Mouse (Mus musculus) embryonic facial prominence, embryonic 15.5 days (tissue): Measurements from ENCODE around the gene Ddi1. TPM values are rescaled to one million over a fixed set of nuclear protein-coding genes. Genes with fewer than 3 reads are reported as not detected.

Source experiments
- ATAC-seq: fragments of 200-750 bp; cut with Nextera tagmentation; 2 replicates; pipeline ENCODE4 v1.8.0; 2017; ENCODE audit warnings: low read depth, moderate TSS enrichment; ENCODE audit not compliant: insufficient number of reproducible peaks, low FRiP score, low TSS enrichment
- H3K27ac ChIP-seq: fragments of 300-500 bp; sonication (generic); replicated peaks from 2 replicates; pipeline ENCODE4 v1.5.1; 2015; ENCODE audit warnings: mild to moderate bottlenecking, inconsistent platforms
- H3K27me3 ChIP-seq: fragments of 300-500 bp; sonication (generic); 2 replicates; pipeline ENCODE4 v1.6.1; 2015; ENCODE audit warnings: inconsistent platforms
- H3K36me3 ChIP-seq: fragments of 300-500 bp; sonication (generic); 2 replicates; pipeline ENCODE4 v1.6.1; 2015; ENCODE audit warnings: mild to moderate bottlenecking, inconsistent platforms
- H3K4me1 ChIP-seq: fragments of 300-500 bp; sonication (generic); 2 replicates; pipeline ENCODE4 v1.6.1; 2015; ENCODE audit warnings: inconsistent platforms
- H3K4me2 ChIP-seq: fragments of 300-500 bp; sonication (generic); replicated peaks from 2 replicates; pipeline ENCODE4 v1.6.1; 2015; ENCODE audit warnings: mild to moderate bottlenecking, inconsistent platforms
- H3K4me3 ChIP-seq: fragments of 300-500 bp; sonication (generic); replicated peaks from 2 replicates; pipeline ENCODE4 v1.5.1; 2015; ENCODE audit warnings: mild to moderate bottlenecking, inconsistent platforms
- H3K9ac ChIP-seq: fragments of 300-500 bp; sonication (generic); 2 replicates; pipeline ENCODE4 v1.6.1; 2015; ENCODE audit warnings: inconsistent platforms
- H3K9me3 ChIP-seq: fragments of 300-500 bp; sonication (generic); replicated peaks from 2 replicates; pipeline ENCODE4 v1.6.1; 2016; ENCODE audit warnings: inconsistent platforms
- WGBS: fragments of 180-500 bp; shearing (Covaris S2); methylation state at CpG from one replicate; pipeline ENCODE4 v1.1.7; 2015; 5-methylcytosine and 5-hydroxymethylcytosine counted together
- polyA plus RNA-seq: library from polyadenylated mRNA; unstranded; fragments of >200 nt; fragmentation: Nextera tagmentation; extraction: Ambion mirVana; gene quantifications from 2 replicates; pipeline ENCODE4 v1.2.1, GENCODE M21; 2015

Ddi1 gene
- 0.03 and 0.09 TPM in 2 replicates for polyA plus RNA-seq

DNA sequence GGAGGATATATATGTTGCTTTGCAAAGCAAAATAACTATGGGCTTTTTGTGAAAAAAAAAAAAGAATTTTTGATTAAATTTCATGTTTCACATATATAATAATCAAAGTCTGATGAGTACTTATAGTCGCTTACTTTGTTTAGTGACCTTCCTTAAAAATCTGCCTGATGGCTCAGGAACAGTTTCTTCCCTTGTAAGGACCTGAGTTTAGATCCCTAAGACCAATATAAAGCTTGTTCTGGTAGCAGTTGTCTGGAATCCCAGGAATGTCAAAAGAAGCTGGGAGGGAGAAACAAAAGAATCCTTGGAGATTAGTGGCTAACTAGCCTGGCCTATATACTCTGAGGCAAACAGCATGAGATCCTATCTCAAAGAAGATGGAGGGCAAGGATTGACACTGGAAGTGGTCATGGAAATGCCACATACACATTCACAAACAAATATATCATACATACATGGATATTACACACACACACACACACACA, at the start of gene Ddi1:
TSS of gene Ddi1 (minus strand) at position 51 of the 485 bp plus-strand sequence.
- Histone ChIP-seq H3K36me3 (no peaks in the 10 kb centered on the region), H3K4me1 (no peaks in the 10 kb centered on the region), H3K4me3 (no peak within 1 kb of the TSS), H3K4me2 (no peak within 1 kb of the TSS), H3K27ac (no peak within 1 kb of the TSS), H3K9me3 (no peaks in the 10 kb centered on the region), H3K27me3 (no peaks in the 10 kb centered on the region), H3K9ac (no peak within 1 kb of the TSS)
- WGBS = 54% methylated on average over 1 of the region's 1 CpGs
- no peak for ATAC-seq

DNA sequence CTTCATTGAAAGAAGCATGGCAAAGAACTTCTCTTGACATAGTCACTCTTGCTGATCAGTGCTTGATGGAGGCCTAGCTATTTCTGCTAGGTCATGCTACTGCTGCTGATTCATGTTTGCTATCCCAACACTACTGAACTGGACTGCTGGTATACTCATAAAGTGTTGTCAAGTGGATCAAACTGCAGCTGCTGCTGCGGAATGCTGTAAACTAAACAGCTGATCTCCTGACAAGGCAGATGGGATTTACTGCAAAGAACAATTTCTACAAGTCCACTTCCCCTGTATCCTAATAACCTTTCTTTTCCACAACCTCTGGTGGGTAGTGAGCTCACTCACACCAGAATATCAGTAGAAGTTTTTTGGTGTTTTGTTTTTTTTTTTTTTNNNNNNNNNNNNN, 47.5 kb upstream of the Ddi1 start:
- no peak overlapping the region for H3K9ac ChIP-seq
- ATAC-seq = no peak
- no peak overlapping the region for H3K4me3 ChIP-seq
- H3K27ac ChIP-seq = no peak overlapping the region
- no peaks in the 10 kb centered on the region for H3K36me3 ChIP-seq
- no peaks in the 10 kb centered on the region for H3K9me3 ChIP-seq
- no peaks in the 10 kb centered on the region for H3K4me1 ChIP-seq
- no peaks in the 10 kb centered on the region for H3K27me3 ChIP-seq
- H3K4me2 ChIP-seq = no peak overlapping the region
- 78% methylated on average over 1 of the region's 1 CpGs for whole genome bisulfite sequencing

DNA sequence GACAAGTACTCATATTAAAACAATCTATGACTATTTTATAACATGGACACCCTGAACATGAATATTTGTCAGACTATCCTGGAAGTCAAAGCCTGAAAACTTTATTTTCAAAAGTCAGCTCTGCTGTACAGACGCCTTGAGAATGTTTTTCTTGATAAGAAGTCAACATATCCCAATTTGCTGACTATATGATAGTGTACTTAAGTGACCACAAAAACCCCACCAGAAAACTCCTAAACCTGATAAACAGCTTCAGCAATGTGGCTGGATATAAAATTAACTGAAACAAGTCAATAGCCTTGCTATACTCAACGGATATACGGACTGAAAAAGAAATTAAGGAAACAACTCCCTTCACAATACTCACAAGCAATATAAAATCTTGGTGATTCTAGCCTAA, 36.2 kb upstream of the Ddi1 start:
- Histone ChIP-seq H3K9me3 (no peaks in the 10 kb centered on the region), H3K4me3 (no peak overlapping the region), H3K9ac (no peak overlapping the region), H3K4me1 (no peaks in the 10 kb centered on the region), H3K27ac (no peak overlapping the region), H3K27me3 (no peaks in the 10 kb centered on the region), H3K36me3 (no peaks in the 10 kb centered on the region), H3K4me2 (no peak overlapping the region)
- ATAC-seq = no peak
- WGBS = 94% methylated on average over 3 of the region's 3 CpGs

DNA sequence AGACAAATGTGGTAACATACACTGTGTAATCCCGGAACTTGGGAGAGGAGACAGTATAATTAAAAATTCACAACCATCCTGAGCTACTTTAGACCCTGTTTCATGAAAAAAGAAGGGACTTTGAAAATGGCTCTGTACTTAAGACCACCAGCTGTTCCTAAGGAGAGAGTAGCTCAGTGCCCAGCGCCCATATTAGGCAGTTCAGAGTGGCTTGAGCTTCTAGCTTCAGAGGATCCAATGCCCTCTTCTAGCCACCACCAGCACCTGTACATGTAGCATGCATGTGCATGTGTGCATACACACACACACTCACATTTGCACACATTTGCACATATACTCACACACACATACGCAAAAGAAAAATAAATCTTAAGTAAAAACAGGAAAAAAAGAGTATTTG, 34.9 kb upstream of the Ddi1 start:
- Histone ChIP-seq H3K9ac (no peak overlapping the region), H3K27me3 (no peaks in the 10 kb centered on the region), H3K4me2 (no peak overlapping the region), H3K36me3 (no peaks in the 10 kb centered on the region), H3K9me3 (no peaks in the 10 kb centered on the region), H3K4me3 (no peak overlapping the region), H3K4me1 (no peaks in the 10 kb centered on the region), H3K27ac (no peak overlapping the region)
- WGBS = 82% methylated on average over 3 of the region's 3 CpGs
- ATAC-seq = no peak

DNA sequence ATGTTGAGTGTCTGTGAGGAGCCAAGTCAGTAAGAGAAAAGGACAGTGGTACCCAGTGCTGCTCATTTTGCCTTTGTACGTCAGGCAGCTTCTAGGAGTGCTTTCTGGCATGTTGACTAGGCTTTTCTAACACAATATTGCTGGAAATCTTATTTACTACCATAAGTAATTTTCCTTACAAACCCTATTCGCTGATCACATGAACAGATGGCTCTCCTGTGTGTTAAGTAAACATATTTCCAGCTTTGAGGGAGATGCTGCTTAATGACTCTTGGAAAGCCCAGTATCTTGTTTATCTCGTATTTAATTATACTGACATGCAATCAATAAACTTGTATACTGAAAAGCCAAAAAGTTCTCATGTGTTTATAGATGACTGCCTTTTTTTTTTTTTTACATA, 32.4 kb upstream of the Ddi1 start:
- 79% methylated on average over 3 of the region's 3 CpGs for WGBS
- H3K27me3 ChIP-seq = no peaks in the 10 kb centered on the region
- H3K9ac ChIP-seq = no peak overlapping the region
- H3K4me1 ChIP-seq = no peaks in the 10 kb centered on the region
- H3K27ac ChIP-seq = no peak overlapping the region
- no peak overlapping the region for H3K4me3 ChIP-seq
- ATAC-seq = no peak
- no peaks in the 10 kb centered on the region for H3K9me3 ChIP-seq
- H3K36me3 ChIP-seq = no peaks in the 10 kb centered on the region
- no peak overlapping the region for H3K4me2 ChIP-seq

DNA sequence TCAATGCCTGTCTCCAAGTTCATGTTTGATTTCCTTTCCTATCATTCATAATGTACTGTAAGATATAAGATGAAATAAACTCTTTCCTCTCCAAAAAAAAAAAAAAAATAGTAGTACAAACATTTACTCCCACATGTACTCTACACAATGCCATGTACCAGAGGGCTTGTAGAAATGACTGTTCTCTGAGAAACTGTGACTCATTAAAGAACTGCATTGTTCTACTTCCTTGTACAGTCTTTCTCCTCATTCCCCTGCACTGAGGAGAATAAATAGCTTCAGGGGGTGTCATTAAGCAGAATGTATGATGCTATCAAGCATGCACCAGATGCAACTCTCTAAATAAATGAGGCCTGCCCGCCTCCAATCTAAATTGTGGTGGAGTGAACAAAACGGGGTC, 28.9 kb upstream of the Ddi1 start:
- Histone ChIP-seq H3K27me3 (no peaks in the 10 kb centered on the region), H3K9ac (no peak overlapping the region), H3K4me3 (no peak overlapping the region), H3K36me3 (no peaks in the 10 kb centered on the region), H3K9me3 (no peaks in the 10 kb centered on the region), H3K4me2 (no peak overlapping the region), H3K27ac (no peak overlapping the region), H3K4me1 (no peaks in the 10 kb centered on the region)
- ATAC-seq = no peak
- WGBS = 69% methylated on average over 2 of the region's 2 CpGs

DNA sequence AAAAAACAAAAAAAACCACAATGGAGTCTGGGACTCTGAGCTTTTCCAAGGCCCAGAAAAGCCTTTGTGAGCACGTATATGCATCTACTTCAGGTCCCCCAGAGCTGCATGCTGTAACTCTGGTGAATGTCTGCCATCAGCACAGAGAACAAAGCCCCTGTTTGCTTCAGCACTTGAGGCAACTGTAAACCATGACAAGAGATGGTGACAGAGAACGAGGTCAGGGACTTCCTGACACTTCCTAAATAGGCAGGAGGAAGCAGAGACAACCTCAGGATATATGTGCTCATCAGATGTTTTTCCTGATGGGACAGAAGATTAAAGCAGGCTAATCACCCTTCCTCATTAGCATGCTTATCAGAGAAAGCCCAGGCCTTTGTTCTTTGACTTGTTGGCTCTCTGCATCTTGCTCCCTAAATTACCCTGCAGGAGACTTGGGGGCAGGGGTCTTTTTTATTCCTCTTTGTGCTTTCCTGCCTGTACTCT, 19.6 kb upstream of the Ddi1 start:
- Histone ChIP-seq H3K9ac (no peak overlapping the region), H3K9me3 (no peaks in the 10 kb centered on the region), H3K27me3 (no peaks in the 10 kb centered on the region), H3K4me3 (no peak overlapping the region), H3K4me1 (no peaks in the 10 kb centered on the region), H3K27ac (no peak overlapping the region), H3K4me2 (no peak overlapping the region), H3K36me3 (no peaks in the 10 kb centered on the region)
- 16% methylated on average over 2 of the region's 2 CpGs for WGBS
- no peak for ATAC-seq

DNA sequence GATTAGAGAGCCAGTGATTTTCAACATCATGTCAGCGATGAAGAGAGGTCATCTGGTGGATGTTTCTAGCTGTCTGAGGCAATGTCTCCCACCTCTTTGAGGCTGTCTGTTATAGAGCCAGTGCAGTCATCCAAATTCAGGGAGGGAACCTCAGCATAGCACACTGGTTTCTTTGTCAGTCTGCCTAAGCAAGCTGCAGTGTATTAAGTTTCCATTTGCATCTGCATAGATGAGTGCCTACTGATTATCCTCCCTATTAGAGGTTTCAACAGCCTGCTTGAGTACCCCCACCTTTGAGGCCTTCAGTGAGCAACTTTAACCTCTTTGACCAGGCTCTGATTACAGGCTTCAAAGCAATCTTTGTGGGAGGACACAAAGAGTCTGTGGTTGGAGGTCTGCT, 17.1 kb upstream of the Ddi1 start:
- ATAC-seq = no peak
- no peak overlapping the region for H3K9ac ChIP-seq
- WGBS = 29% methylated on average over 1 of the region's 1 CpGs
- H3K4me2 ChIP-seq = no peak overlapping the region
- H3K4me1 ChIP-seq = no peaks in the 10 kb centered on the region
- no peak overlapping the region for H3K4me3 ChIP-seq
- H3K9me3 ChIP-seq = no peaks in the 10 kb centered on the region
- H3K27ac ChIP-seq = no peak overlapping the region
- no peaks in the 10 kb centered on the region for H3K27me3 ChIP-seq
- no peaks in the 10 kb centered on the region for H3K36me3 ChIP-seq

DNA sequence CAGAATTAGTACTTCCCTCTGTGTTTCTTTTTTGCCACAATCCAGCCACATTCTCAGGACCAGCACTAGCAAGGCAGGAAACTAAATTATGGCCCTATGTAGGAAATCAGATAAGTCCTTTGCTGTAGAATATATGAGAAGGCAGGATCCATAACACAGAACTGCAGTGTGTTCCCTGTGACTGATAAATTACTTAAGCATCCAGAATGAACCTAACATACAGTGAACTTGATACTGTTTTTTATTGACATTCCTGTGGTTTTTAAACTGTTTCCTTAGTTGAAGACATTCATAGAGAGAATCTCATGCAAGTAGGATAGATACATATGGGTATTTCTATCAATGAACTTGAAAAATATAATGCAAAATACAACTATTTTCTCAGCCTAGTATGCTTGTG, 7.9 kb upstream of the Ddi1 start:
- no peaks in the 10 kb centered on the region for H3K9me3 ChIP-seq
- H3K4me1 ChIP-seq = no peaks in the 10 kb centered on the region
- no peak overlapping the region for H3K27ac ChIP-seq
- H3K4me2 ChIP-seq = no peak overlapping the region
- no peaks in the 10 kb centered on the region for H3K27me3 ChIP-seq
- no peak overlapping the region for H3K9ac ChIP-seq
- no peak for ATAC-seq
- no peak overlapping the region for H3K4me3 ChIP-seq
- no peaks in the 10 kb centered on the region for H3K36me3 ChIP-seq

DNA sequence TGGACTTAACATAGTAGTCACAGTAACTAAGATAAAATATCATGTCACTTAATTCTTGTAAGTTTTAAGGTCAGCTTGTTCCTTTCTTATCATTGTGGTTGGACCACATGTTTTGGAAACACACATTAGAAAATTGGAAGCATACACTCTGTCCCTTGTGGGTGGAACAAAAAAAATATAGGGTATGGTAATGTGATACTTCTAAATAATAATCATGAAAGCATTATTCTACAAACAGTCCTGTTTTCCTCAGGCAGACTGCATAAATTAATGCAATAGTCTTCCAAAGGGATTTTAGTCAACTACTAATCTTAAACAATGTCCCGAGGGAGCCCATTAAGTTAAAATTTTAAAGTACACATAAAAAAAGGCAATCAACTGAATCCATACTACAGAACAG, 6.7 kb upstream of the Ddi1 start:
- Histone ChIP-seq H3K36me3 (no peaks in the 10 kb centered on the region), H3K4me1 (no peaks in the 10 kb centered on the region), H3K27me3 (no peaks in the 10 kb centered on the region), H3K27ac (no peak overlapping the region), H3K4me3 (no peak overlapping the region), H3K9ac (no peak overlapping the region), H3K4me2 (no peak overlapping the region), H3K9me3 (no peaks in the 10 kb centered on the region)
- no peak for ATAC-seq
- 44% methylated on average over 1 of the region's 1 CpGs for WGBS

DNA sequence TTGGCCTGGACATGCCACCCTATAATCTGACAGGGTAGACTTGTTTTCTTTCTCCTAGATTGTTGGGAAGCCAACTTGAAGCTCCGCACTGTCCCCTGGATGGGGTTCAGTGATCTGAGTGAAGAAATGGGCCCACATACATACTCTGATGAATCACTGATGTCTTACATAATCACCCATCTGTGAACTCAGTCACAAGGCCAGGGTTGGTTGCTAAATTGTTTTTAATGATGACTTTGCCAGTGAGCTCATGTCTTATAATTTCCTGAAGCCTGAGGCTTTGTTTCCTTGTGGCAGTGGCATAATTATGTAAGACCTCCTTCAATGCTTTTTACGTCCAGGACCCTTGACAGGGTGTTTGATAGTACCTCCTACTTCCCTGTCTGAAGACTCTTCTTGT, 4.8 kb downstream of the Ddi1 start:
- Histone ChIP-seq H3K9ac (no peak overlapping the region), H3K4me1 (no peaks in the 10 kb centered on the region), H3K4me2 (no peak overlapping the region), H3K36me3 (no peaks in the 10 kb centered on the region), H3K4me3 (no peak overlapping the region), H3K27ac (no peak overlapping the region), H3K27me3 (no peaks in the 10 kb centered on the region), H3K9me3 (no peaks in the 10 kb centered on the region)
- no peak for ATAC-seq
- 76% methylated on average over 2 of the region's 2 CpGs for WGBS

DNA sequence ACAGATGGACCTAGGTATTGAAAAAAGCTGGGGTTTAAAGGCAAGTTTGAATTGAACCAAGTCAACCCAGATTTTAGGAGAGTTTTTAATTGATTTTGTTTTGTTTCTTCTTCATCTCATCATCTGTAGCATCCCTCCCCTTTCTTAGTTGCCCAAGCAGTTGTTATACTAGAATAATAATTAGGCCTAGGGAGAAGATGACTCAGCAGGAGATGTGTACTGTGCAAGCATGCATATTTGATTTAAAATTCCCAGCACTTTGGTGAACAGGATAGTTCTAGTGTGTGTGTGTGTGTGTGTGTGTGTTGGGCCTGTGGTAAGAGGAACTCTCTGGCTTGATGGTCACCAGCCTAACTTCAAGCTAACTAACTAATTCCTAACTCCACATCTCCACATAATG, 12.6 kb downstream of the Ddi1 start:
- H3K36me3 ChIP-seq = no peaks in the 10 kb centered on the region
- no peaks in the 10 kb centered on the region for H3K27me3 ChIP-seq
- H3K9ac ChIP-seq = no peak overlapping the region
- no peak overlapping the region for H3K27ac ChIP-seq
- no peaks in the 10 kb centered on the region for H3K9me3 ChIP-seq
- H3K4me1 ChIP-seq = no peaks in the 10 kb centered on the region
- H3K4me3 ChIP-seq = no peak overlapping the region
- ATAC-seq = no peak
- no peak overlapping the region for H3K4me2 ChIP-seq
